Mouse (Mus musculus): Measurements from ENCODE around the gene Ftl1.
A peak's percentile ranks its signal among the peaks of the same experiment; 100 is the strongest.
"Not testable (repeated sequence)": the region's sequence is repeated elsewhere in the genome, so short reads cannot be mapped to it uniquely, and the experiment has no call there.

The Ftl1 gene

DNA sequence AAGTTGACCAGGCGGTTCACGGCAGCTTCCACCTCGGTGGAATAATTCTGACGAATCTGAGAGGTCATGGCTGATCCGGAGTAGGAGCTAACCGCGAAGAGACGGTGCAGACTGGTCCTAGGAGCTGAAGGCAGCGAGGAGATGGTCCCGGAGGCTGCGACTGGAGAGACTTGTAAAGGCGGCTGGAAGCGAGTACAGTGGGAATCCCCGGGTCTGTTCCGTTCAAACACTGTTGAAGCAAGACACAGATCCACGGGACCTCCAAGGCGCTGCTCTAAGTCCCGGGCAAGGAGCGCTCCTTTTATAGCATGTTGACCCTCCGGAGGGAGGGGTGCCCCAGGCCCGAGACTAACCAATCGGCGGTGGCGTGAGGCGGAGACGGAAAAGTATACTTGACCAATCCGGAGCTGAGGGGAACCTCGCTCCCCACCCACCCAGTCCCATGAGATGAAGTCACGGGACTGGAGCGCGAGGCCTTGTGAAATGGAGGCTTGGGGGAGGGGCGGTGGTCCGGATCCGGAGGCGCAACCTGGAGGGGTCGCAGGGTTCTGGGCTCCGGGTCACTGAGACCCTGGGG lies at the start of gene Ftl1:
Gene Ftl1, minus strand, starts transcription at position 321 of the 577 bp plus-strand sequence.
- DNase-seq (ENCODE audit: low spot score in 2 of 2): peak; percentile 99

DNA sequence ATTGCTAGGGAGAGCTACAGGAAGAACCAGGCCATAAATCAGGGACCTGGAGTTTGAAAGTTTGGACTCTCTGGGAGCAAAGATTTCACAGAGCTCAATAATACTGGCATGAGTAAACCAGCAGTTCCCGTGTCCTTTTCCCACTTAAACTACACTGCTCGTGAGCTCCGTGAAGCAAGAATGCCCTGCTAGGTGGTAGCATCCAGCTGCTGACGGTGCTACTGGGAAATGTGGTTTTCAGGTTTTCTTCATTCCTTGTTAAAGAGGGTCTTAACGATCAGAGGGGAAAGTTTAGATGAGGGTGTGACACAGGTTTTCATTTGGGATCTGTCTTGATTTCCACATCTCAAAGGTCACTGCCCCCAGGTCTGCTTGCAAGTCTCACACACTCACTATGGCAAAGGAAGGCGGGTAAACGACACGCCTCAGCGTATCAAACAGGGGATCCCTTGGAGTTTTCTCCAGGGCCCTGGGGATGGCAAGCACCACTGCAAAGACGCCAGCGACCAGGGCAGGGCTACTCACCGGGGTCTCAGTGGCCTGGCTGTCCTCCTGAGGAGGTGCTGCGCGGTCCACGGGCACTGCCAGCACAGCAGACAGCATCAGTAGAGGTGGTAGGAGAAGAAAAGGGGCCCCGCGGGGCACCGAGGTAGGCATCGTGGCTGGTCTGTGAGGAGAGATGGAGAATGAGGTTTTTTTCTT lies 49.6 kb upstream of the Ftl1 start:
- DNase-seq (ENCODE audit: low spot score in 2 of 2): no peak

DNA sequence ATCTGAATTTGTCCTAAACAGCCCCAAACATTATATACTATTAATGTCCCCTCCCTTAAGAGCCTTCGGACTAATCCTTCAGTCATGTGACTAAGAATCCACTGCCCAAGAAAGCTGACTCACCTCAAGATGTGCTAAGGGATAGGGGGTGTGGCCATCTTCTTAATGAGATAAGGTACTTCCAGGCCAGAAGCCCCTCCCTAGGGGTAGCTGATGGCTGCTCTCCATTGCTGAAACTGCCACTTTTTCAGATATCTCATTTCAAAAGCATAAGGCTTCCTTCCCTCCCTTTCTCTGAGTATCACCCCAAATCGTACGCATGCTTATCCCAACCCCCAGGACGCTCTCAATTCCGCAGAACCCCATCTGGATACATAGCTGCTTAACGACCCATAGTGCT lies 48.9 kb upstream of the Ftl1 start:
- no peak for DNase-seq (ENCODE audit: low spot score in 2 of 2)

GRCm38 (mm10) chr7:45507583-45507982 lies 47.9 kb upstream of the Ftl1 start:
- DNase-seq (ENCODE audit: low spot score in 2 of 2): no peak

DNA sequence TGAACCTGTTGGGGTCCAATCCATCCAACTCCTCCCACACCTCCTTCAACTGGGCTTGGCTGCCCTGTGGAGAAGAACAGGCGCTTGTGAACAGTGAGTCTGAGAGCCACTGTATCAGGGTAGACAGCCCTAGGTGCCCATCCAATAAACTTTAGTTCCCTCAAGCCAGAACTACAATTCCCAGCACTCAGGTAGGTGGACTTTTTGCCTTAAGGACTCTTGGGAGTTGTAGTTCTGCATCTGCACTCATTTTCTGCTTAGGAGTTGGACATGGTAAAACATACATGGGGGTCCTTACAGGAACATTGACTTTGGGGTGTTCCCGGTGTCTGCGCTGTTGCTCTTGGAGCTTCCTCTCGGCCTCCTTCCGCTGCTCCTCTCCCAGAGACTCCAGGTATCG lies 38.7 kb upstream of the Ftl1 start:
- no peak for DNase-seq (ENCODE audit: low spot score in 2 of 2)

- no peak for DNase-seq (ENCODE audit: low spot score in 2 of 2)
Measured at GRCm38 (mm10) chr7:45494548-45494947, 34.9 kb upstream of the Ftl1 start.

DNA sequence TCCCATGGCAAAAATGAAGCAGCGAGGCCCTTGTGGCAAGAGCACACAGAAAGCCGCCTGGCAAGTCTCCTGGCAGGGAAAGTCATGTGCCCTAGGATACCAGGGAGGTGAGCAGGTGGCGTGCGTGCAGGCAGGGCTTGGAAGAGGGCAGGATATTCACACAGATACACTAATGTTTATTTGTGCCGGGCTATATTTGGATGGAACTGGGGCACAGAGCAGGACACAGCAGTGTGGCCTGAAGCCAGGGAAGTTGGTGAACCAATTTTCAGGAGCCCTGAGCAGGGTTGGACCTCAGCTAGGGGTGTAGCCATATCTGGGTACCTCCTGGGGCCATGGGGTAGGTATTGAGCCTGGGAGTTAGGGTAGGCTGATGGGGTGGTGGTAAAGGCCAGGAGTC lies 33.3 kb upstream of the Ftl1 start:
- peak; percentile 46 to 56 for DNase-seq (ENCODE audit: low spot score in 2 of 2)

- no peak for DNase-seq (ENCODE audit: low spot score in 2 of 2)
Measured at GRCm38 (mm10) chr7:45492225-45492844, 32.7 kb upstream of the Ftl1 start.

DNA sequence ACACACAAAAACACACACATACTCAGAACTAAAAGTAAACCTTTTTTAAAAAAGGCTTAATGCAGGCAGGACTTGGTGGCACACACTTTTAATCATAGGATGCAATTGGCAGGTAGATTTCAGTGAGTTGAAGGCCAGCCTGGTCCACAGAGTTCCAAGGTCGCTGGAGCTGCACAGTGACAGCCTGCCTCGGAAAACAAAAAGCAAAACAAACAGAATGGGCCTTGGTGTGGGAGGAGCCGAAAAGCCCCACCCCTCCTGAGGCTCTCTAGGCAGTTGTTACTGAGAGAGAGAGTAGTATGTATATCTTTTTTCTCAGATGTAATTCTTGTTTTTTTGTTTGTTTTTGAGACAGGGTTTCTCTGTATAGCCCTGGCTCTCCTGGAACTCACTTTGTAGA lies 31.6 kb upstream of the Ftl1 start:
- DNase-seq (ENCODE audit: low spot score in 2 of 2): no peak

DNA sequence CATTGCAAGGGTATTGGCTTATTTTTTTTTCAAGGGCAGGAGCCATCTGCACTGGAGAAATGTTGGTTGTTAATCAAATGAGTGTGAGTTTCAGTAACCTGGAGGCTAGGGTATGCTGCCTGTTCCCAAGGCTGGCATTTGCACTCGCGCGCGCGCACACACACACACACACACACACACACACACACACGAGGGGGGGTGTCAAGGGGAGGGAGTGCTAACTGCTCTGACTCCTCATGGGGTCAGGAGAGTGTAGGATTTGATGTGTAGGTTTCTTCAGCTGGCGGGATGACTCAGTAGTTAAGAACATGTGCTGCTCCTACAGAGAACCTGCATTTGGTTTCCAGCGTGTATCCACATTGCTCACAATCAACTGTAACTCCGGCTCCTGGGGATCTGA lies 31.1 kb upstream of the Ftl1 start:
- DNase-seq (ENCODE audit: low spot score in 2 of 2): no peak

DNA sequence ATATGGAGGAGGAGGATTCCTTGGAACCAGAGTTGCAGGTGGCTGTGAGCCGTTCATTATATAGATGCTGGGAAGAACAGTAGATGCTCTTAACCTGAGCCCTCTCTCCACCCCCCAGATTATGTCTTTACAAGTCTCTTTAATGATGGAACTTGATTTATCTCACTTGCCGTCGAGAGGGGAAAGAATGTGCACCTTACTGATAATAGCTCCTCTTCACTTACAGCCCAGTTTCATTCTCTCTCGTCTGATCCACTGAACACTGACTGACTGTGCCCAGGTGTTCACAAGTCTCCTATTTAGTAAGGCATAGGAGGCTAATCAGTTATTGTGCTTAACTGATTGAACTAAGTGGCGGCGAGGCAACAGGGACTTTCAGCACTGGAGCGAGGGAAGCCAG lies 29.9 kb upstream of the Ftl1 start:
- DNase-seq (ENCODE audit: low spot score in 2 of 2): no peak

GRCm38 (mm10) chr7:45488293-45489204 lies 28.9 kb upstream of the Ftl1 start, which contains the start of gene Dhdh:
TSS of gene Dhdh (minus strand) at chr7:45488805.
- peak; percentile 74 to 75 for DNase-seq (ENCODE audit: low spot score in 2 of 2)

DNA sequence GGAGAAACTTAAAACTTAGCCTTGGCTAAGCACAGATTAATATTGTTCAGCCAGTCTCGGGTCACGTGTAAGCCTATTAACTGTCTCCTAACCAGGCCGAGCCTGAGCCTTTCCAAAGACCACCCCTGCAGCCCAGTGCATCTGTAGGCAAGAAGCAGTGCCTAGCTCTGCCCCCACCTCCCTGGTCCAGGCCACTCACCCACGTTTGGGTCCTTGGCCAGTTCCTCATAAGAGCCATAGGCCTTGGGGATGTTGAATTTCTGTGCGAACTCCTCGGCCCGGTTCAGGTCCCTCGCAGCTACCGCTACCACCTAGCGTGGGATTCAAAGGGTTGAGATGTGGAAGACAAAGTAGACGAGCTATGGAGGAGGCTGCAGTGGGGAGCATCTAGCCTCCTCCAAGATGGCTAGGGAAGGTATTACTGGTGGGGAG lies 28.2 kb upstream of the Ftl1 start:
- no peak for DNase-seq (ENCODE audit: low spot score in 2 of 2)

DNA sequence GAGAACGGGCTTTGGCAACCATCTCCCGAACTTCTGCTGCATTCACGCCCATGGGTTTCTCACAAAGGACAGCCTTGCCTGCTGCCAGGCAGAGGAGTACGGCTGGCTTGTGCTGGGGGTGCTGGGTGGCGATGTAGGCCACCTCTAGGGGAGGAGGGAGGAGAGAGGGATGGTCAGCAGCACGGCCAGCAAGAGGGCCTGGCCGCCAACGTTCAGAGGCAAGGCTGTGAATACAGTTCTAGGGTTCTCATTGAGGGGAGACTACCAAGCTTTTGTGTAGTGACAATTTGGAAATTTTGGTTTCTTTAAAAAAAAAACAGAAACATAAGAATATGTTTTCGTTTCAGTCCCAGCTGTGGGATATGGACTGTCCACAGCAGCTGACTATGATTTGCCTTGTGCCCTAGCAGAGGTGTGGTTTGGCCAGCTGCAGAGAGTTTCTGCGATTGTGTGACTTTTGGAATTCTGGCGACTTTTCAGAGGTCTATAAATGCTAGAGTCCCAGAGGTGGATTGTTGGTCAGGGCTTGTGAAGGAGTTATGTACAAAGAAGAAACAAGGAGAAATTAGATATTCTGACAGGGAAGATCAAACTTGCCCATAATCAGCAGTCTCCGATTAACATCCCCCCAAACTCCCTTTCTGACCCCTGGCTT lies 27.2 kb upstream of the Ftl1 start, which contains the start of gene Gm45808:
Gene Gm45808, minus strand, starts transcription at position 51 of the 655 bp plus-strand sequence.
- no peak for DNase-seq (ENCODE audit: low spot score in 2 of 2)

DNA sequence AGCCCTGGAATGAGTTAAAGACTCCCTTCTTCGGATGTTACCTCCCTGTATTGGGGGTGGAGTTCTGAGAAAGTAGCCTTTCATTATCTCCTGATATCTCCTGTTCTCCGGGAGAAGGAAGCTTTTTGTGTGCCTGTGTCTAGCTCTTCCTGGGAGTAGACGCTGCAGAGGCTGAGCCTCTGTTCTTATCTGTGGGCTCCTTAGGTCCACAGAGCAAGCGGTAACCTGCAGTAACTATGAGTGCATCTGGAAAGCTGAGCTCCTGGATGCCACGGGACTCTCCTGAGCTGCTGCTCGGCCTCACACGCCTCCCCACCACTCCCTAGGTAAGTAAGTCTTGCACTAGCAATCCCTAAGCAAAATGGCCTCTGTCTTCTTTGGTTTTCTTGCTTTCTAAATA lies 26.5 kb upstream of the Ftl1 start:
- DNase-seq (ENCODE audit: low spot score in 2 of 2): no peak

- DNase-seq (ENCODE audit: low spot score in 2 of 2): not testable (repeated sequence)
Measured at GRCm38 (mm10) chr7:45484985-45485384, 25.3 kb upstream of the Ftl1 start.

DNA sequence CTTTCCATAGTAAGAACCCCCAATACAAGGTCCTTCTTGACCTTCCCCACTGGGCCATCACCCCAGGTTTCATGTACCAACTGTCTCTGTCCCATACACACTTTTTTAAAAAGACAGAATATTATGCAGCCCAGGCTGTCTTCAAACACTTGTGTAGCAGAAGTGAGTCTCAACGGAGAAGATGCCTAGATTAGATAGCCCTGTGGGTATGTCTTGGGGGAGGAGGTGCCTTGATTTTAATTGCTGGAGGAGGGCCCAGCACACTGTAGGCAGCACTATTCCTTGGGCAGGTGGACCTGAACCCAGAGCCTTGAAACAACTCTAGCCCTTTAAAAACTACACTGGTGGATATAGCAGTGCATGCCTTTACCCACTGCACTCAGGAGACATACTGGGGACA lies 22.5 kb upstream of the Ftl1 start:
- no peak for DNase-seq (ENCODE audit: low spot score in 2 of 2)

GRCm38 (mm10) chr7:45481374-45481927 lies 21.8 kb upstream of the Ftl1 start, which contains the start of gene Tulp2:
TSS of gene Tulp2 (plus strand) at chr7:45481877.
- no peak for DNase-seq (ENCODE audit: low spot score in 2 of 2)

DNA sequence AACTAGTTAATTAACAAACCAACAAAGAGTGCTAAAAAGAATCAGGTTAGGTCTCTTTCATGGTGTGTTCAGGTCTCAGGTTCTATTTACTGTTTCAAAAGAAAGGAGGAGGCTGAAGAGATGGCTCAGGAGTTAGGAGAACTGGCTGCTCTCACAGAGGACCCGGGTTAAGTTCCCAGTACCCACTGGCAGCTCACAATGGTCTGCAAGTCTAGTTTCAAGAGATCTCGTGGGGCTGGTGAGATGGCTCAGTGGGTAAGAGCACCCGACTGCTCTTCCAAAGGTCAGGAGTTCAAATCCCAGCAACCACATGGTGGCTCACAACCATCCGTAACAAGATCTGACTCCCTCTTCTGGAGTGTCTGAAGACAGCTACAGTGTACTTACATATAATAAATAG lies 20.6 kb upstream of the Ftl1 start:
- not testable (repeated sequence) for DNase-seq (ENCODE audit: low spot score in 2 of 2)

GRCm38 (mm10) chr7:45478774-45479173 lies 19.1 kb upstream of the Ftl1 start:
- DNase-seq (ENCODE audit: low spot score in 2 of 2): no peak

- DNase-seq (ENCODE audit: low spot score in 2 of 2): peak in 1 of 2 experiments; percentile 49
Measured at GRCm38 (mm10) chr7:45477003-45477402, 17.3 kb upstream of the Ftl1 start.

All from heart, adult 9 months (tissue).